Mouse (Mus musculus): ENCODE results near the gene Prpf8.
"Not testable (repeated sequence)": the region's sequence is repeated elsewhere in the genome, so short reads cannot be mapped to it uniquely, and the experiment has no call there.

Prpf8 gene

GRCm38 (mm10) chr11:75486601-75487285, at the start of gene Prpf8:
Gene Prpf8, plus strand, starts transcription at chr11:75486816.
- DNase-seq (ENCODE audit: extremely low spot score, low spot score) = peak; percentile 95

- no peak for DNase-seq (ENCODE audit: extremely low spot score, low spot score)
These were observed 48.4 kb upstream of the Prpf8 start for GRCm38 (mm10) chr11:75438194-75438593.

GRCm38 (mm10) chr11:75438804-75439203, 47.8 kb upstream of the Prpf8 start:
- DNase-seq (ENCODE audit: extremely low spot score, low spot score) = no peak

GRCm38 (mm10) chr11:75439363-75439762, 47.3 kb upstream of the Prpf8 start, which contains the start of gene Serpinf2:
Gene Serpinf2, minus strand, starts transcription at chr11:75439591.
- DNase-seq (ENCODE audit: extremely low spot score, low spot score) = no peak

- no peak for DNase-seq (ENCODE audit: extremely low spot score, low spot score)
These were observed 46.7 kb upstream of the Prpf8 start for GRCm38 (mm10) chr11:75439951-75440350.

GRCm38 (mm10) chr11:75441034-75441433, 45.6 kb upstream of the Prpf8 start:
- no peak for DNase-seq (ENCODE audit: extremely low spot score, low spot score)

- DNase-seq (ENCODE audit: extremely low spot score, low spot score) = no peak
These were observed 45.0 kb upstream of the Prpf8 start for GRCm38 (mm10) chr11:75441601-75442000.

- DNase-seq (ENCODE audit: extremely low spot score, low spot score) = no peak
These were observed 42.9 kb upstream of the Prpf8 start for GRCm38 (mm10) chr11:75443711-75444110.

GRCm38 (mm10) chr11:75448575-75448974, 38.0 kb upstream of the Prpf8 start:
- no peak for DNase-seq (ENCODE audit: extremely low spot score, low spot score)

- DNase-seq (ENCODE audit: extremely low spot score, low spot score) = no peak
These were observed 36.9 kb upstream of the Prpf8 start for GRCm38 (mm10) chr11:75449695-75450094.

GRCm38 (mm10) chr11:75450304-75450908, 36.2 kb upstream of the Prpf8 start:
- no peak for DNase-seq (ENCODE audit: extremely low spot score, low spot score)

GRCm38 (mm10) chr11:75450936-75451335, 35.7 kb upstream of the Prpf8 start:
- DNase-seq (ENCODE audit: extremely low spot score, low spot score) = no peak

- DNase-seq (ENCODE audit: extremely low spot score, low spot score) = no peak
These were observed 34.5 kb upstream of the Prpf8 start for GRCm38 (mm10) chr11:75452081-75452480.

- no peak for DNase-seq (ENCODE audit: extremely low spot score, low spot score)
These were observed 33.6 kb upstream of the Prpf8 start for GRCm38 (mm10) chr11:75452812-75453557.

GRCm38 (mm10) chr11:75453991-75454930, 32.4 kb upstream of the Prpf8 start, which contains the start of gene Wdr81:
Gene Wdr81, minus strand, starts transcription at chr11:75454717.
- DNase-seq (ENCODE audit: extremely low spot score, low spot score) = peak; percentile 90

- no peak for DNase-seq (ENCODE audit: extremely low spot score, low spot score)
These were observed 31.4 kb upstream of the Prpf8 start for GRCm38 (mm10) chr11:75455041-75455736.

- not testable (repeated sequence) for DNase-seq (ENCODE audit: extremely low spot score, low spot score)
These were observed 30.6 kb upstream of the Prpf8 start for GRCm38 (mm10) chr11:75455971-75456370.

GRCm38 (mm10) chr11:75456440-75456871, 30.2 kb upstream of the Prpf8 start:
- no peak for DNase-seq (ENCODE audit: extremely low spot score, low spot score)

GRCm38 (mm10) chr11:75458169-75458568, 28.4 kb upstream of the Prpf8 start:
- no peak for DNase-seq (ENCODE audit: extremely low spot score, low spot score)

- no peak for DNase-seq (ENCODE audit: extremely low spot score, low spot score)
These were observed 28.0 kb upstream of the Prpf8 start for GRCm38 (mm10) chr11:75458628-75459041.
